ENCODE assay signal across 1 mouse cellular context in genomic region chr2:27482265-27482861, GRCm38 (mm10).
TF ChIP-seq lines count a peak whose summit lies in the region.

No protein-coding gene starts in this region.

TF ChIP-seq in MEL, 35 proteins besides CTCF, POLR2A, EP300 and RAD21 (continued from another document):
- TF ChIP-seq POLR2AphosphoS5 (IDR thresholded peaks at IDR 0.05; ENCODE audit: borderline replicate concordance, low read depth, low read length) (no peak), GATA1 (IDR thresholded peaks at IDR 0.05; ENCODE audit: low read depth, low read length) (peak; percentile 78), SMC3 (IDR thresholded peaks at IDR 0.05; ENCODE audit: low read depth, low read length) (no peak), ZMIZ1 (IDR thresholded peaks at IDR 0.05; ENCODE audit: low read depth, low read length) (no peak), HCFC1 (IDR thresholded peaks at IDR 0.05; ENCODE audit: low read depth, low read length) (peak; percentile 52; the same call in 1 of the 2 replicates), TBP (IDR thresholded peaks at IDR 0.05; ENCODE audit: low read depth, low read length) (peak; percentile 91), MAFK (IDR thresholded peaks at IDR 0.05; ENCODE audit: borderline replicate concordance, low read depth, low read length) (no peak; the same call in 1 of the 2 replicates), TCF12 (IDR thresholded peaks at IDR 0.05; ENCODE audit: low read depth, low read length) (peak; percentile 74), MAZ (IDR thresholded peaks at IDR 0.05; ENCODE audit: low read depth, low read length) (peak; percentile 64; the same call in 1 of the 2 replicates), USF2 (IDR thresholded peaks at IDR 0.05; ENCODE audit: borderline replicate concordance in 1 of 2, insufficient read depth in 1 of 2, low read depth in 1 of 2, low read length in 2 of 2) (no peak), MAX (IDR thresholded peaks at IDR 0.05; ENCODE audit: low read length) (peak; percentile 88), USF1 (IDR thresholded peaks at IDR 0.05; ENCODE audit: low read depth, low read length) (no peak), ELF1 (IDR thresholded peaks at IDR 0.05; ENCODE audit: low read depth, low read length) (peak; percentile 27; the same call in 1 of the 2 replicates), ZC3H11A (IDR thresholded peaks at IDR 0.05; ENCODE audit: low read depth, low read length) (no peak), UBTF (IDR thresholded peaks at IDR 0.05; ENCODE audit: borderline replicate concordance, insufficient read depth, low read depth, low read length) (no peak), ZNF384 (IDR thresholded peaks at IDR 0.05; ENCODE audit: low read depth, low read length) (0 out of 2 replicates have a peak, but pooled peaks have one; percentile 9), CHD1 (IDR thresholded peaks at IDR 0.05; ENCODE audit: low read depth, low read length) (no peak), TAL1 (IDR thresholded peaks at IDR 0.05; ENCODE audit: low read length) (peak; percentile 11; the same call in 1 of the 2 replicates), MXI1 (IDR thresholded peaks at IDR 0.05; ENCODE audit: low read depth, low read length) (peak; percentile 94), JUND (IDR thresholded peaks at IDR 0.05; ENCODE audit: low read depth, low read length) (no peak), MYB (IDR thresholded peaks at IDR 0.05; ENCODE audit: low read depth, low read length) (no peak), MEF2A (IDR thresholded peaks at IDR 0.05; ENCODE audit: extremely low read depth, insufficient replicate concordance, low read depth, low read length, poor library complexity, severe bottlenecking) (0 out of 2 replicates have a peak, but pooled peaks have one; percentile 42)
